Mouse (Mus musculus) brain, embryonic 18.5 days (tissue): Measurements from ENCODE around the gene 1700012B07Rik.

ENCODE experiments used
- DNase-seq: peaks from one replicate; pipeline ENCODE4 v3.0.0-alpha.2; 2012; ENCODE audit warnings: low read depth, low spot score

The 1700012B07Rik gene

DNA sequence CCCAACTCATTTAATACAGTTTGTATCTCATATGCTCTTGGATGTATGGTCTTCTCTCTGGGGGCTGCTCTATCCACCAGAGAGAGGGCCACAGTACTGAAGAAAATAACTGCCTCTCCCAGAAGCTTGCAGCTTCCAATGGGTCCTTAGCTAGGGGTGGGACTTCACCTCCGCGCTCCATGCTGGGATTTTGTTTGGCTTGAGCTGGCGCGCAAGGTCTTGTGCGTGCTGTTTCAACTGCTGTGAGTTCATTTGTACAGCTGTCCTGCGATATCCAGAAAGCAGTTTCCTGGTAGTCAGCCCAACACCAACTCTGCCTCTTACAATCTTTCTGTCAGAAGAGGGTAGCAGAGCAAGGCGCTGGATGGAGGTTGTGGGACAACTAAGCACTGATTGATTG is 18.5 kb upstream of the 1700012B07Rik start:
- DNase-seq, result no peak

DNA sequence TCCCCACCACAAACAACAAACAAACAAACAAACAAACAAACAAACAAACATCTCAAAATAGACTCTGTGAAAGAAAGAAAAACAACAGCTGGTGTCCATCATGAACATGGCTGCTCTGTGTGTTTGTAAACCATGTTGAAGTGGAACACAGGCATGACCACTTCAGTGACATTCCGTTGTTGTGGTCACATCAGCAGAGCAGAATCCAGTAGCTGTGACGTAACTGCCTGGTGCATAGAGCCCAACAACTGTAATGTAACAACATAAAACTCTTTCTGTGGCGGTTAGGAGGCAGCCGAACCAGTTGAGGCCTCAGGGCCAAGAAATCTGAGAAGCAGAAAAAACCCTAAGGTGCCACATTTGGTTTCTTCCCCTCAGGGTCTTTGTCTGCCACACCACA is 17.8 kb upstream of the 1700012B07Rik start:
- no peak for DNase-seq

DNA sequence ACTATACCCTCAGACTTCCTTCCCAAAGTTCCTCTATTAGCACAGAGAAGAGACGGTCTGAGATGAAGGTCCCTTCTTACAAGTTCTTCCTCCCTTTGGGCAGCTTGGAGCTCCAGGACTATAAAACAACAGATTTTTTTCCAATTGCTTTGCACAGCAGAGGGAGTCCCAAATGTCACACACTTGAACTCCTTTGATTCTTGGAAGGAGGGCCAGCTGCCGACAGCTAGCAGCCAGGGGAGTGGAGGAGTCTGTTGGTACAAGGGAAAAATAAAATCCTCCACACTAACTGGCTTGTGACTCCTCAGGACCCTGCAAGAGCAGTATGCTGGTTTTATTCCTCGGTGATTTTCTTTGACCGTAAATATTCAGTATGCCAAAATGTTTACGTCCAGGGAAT is 16.6 kb upstream of the 1700012B07Rik start:
- no peak for DNase-seq

DNA sequence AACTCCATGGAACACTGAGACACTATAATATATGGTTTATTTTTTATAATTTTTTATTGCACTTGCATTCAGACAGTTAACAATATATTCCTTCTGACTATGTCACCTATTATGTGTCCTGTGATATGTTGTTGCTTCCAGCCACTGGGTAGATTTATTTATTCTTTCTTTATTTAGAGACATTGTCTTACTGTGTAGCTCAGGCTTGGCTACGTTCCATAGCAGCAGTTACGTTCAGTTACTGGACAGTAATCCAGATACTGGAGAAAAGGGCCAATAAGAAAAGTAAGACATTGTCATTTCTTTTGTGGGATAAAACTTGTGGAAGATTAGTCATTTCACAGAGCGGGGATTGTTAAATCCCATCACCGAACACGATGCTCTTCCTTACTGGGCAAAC is 2.5 kb upstream of the 1700012B07Rik start:
- DNase-seq, result no peak

DNA sequence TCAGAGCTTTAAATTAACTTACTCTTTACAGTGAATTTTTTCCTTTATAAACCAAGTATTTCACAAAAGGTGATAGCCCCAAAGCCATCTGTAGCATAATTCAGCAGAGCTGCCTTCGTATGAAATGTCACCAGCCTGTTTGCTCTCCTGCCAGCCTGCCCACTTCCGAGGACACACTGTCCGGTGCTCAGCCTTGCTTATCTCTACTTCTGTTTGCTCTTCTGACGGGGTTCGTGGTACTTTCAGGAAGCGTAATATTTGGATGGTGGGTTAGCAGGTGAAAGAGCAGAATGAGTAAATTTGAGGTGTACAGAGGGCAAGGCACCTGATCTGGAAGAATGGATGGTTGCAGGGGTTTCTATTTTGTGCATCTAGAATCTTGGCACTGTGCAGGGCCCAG is 5.6 kb downstream of the 1700012B07Rik start:
- no peak for DNase-seq

DNA sequence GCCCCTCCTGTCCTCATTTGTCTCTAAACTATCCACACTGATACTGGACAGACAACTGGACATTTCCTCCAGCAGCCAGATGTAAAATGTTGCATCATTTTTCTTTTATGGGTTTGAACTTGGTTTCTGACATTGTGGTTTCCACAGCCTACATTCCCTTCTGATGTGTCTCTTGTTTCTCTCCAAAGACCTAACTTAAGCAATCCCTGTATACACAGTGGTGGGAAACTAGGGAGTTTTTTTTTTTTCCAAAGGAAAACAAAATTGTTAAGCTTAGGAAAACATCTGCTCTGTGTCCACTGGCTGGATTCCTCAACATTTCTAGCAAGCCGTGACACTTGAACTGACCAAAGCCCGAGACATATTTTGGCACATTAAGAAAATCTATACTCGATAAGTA is 10.4 kb downstream of the 1700012B07Rik start:
- no peak for DNase-seq

DNA sequence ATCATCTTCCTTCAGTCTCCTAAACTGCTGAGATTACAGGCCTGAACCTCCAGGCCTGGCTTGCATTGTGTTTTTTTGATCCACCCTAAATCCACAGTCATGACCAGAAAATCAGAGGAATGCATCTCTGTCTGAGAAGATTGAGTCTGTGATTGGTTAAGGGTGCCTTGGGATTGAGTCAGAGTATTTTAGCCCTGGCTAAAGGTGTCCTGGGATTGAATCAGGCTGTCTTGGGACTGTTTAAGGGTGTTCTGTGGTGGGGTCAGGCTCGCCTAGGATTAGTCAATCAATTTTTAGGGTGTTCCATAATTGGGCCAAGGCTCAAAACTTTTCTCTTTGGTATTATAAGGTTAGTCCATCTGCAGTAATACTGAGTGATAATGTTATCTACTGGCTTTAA is 10.9 kb downstream of the 1700012B07Rik start:
- no peak for DNase-seq

DNA sequence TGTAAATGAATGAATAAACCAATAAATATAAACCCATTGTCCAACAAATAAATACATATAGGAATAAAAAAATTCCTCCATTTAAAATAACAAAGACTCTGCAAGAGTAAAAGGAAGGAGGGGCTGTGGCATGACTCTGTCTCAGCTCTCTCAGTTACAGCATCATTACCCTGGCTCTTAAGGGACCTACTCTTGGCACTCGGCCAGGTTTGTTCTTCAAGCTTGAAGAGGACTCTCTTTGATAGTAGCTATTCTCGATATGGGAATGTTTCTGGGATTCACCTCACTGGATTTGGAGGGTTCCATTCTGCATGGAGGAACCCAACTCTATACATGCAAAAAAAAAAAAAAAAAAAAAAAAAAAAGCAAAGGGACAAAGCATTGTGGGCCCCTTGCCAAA is 16.1 kb downstream of the 1700012B07Rik start:
- no peak for DNase-seq

DNA sequence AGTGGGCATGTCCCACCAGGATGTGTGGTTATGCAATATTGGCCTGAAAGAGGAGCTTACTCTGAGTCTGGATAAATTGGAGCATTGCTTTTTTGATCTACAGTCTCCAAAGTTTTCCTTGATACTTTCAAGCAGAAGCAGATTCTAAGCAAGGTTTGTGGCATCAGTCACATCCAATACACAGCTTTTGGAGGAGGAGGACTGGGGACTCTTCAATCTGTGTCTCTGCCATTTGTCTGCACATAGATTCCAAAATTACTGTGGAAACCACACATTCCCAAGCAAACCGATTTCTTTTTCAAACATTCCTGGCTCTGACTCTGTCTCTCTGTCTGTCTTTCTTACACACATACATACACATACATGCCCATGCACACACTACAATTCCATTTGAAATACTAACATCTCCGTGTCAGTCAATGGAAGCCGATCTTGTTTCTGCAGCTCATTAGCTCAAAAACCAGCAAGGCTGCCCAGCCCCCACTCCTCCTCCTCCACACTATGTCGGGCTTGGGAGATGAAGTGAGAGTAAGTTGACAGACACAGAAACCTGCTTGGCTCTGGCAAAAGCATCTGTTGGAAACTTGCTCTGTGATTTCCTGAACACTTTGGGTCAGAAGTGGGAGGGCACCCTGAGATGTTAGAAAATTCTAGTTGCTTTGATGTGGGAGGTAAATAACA is 18.5 kb downstream of the 1700012B07Rik start:
- no peak for DNase-seq

DNA sequence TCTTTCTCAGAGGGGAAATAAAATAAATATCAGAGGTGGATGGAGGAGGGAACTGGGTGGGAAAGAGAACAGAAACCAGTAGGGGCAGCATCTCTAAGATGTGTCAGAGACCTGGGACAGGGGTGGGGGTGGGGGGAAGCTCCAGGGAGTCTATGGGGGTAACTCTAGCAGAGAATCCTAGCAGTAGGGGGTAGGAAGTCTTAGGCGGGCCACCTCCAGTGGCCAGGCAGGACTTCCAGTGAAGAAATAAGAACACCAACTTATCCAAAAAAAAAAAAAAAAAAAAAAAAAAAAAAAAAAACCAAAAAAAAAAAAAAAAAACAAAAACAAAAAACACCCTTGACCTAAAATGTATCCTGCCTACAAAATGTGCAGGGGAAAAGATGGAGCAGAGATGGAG is 26.3 kb downstream of the 1700012B07Rik start:
- no peak for DNase-seq

DNA sequence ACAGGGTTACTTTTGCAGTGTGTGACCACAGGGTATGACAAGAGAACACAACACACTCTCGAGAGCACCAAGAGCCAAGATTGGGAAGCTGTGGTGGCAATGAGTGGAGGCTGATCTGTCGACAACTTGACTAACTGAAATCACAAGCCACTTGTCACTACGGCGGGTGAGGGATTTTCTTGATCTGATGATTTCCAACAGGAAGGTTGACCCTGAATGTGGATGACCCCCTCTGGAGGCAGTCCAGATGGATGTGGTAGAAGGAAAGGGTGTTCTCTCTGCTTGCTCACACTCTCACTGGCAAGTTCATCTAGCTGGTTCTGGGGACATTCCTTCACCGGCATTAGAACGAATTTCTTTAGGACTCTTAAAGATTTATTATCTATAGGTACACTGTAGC is 30.3 kb downstream of the 1700012B07Rik start:
- DNase-seq, result no peak

DNA sequence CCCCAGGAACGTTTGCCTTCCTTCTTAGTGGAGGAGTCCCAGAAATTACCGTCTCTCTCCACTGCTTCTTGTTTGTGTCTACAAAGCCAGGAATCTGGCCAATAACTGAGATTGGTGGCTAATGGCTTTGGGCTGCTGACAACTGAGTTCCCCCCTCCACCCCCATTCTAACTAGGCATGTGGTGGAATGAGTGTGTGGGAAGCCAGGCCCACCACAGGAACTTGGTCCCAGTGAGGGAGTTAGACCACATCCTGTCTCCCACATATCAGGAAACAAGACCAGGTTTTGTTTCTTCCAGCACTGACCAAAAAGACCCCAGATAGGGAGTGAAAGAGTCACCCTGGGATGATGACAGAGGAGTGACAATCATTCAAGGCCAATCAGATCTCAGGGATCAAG is 32.3 kb downstream of the 1700012B07Rik start:
- no peak for DNase-seq

DNA sequence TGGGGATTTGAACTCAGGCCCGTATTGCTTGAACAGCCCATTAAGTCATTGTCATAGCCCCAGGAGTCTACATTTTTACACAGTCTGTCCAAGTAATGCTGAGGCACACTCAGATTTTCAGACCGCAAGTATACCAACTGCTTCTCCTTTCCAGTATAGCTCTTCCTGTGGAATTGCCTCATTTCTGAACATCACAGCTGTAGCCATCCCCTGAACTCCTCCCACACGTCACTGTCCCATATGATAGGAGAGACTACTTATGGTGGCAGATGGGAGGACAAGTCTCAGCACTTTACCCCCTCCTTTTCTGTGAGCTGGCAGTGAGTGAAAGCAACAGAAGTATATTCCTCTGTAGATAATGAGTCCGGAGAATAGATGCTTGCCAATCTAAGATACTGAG is 34.3 kb downstream of the 1700012B07Rik start:
- DNase-seq, result no peak

DNA sequence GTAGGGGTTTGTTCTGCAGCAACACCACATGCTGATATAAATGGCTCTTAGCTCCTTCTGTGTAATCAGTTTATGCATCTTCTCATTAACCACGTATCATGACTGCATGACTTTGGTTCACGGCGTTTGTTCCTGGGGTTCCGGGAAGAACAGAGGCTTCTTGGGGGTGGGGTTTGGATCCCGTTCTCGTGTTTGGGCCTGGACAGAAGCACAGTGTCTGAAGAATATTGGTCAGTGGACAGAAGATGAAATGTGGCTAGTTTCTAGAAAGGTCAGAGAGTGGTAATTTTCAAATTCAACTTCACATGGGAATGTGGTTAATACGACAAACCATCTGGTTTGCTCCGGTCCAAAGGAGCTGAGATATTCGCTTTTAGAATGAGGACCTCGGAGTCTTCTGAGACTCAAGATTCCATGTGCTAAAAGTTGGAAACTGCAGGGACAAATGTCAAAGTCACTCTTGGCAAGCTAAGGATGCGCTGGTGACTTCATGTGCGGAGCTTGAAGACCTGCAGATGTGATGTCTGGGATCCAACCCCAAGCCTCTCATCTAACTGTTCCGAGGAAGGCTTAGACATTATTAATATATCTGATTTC is 35.3 kb downstream of the 1700012B07Rik start:
- no peak for DNase-seq

DNA sequence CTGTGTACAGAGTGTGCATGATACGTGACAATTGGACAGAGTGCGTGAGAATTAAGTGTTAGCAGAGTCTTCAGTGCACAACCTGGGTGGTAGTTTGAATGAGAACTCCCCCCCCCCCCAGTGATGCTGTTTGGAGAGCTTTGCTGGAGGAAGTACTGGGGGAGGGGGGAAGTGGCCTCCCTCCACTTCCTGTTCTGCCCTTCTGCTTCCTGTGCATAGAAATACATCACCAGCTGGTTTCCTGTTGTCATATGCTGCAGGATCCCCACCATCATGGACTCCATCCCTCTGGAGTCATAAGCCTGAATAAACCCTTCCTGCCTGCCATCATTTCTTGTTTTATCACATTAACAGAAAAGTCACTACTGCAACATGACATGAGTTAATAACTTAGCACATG is 35.9 kb downstream of the 1700012B07Rik start:
- DNase-seq, result no peak

DNA sequence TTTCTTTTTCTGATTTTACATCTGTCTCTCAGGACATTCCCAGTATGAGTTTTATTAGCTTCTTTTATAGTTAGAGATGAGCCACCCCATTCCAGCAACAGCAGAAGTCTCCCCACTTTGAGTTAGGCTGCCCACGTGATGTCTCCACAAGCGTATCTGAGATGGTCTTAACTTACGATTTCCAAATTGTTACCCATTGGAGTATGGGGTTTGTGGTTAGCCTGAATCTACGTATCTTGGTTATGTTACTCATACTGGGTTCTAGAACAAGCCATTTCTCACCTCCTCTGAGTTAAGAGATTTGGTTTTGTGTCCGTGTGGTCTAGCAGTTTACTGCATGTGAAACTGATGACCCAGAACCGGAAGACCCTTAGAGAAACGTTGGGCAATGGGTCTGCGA is 37.6 kb downstream of the 1700012B07Rik start:
- no peak for DNase-seq

DNA sequence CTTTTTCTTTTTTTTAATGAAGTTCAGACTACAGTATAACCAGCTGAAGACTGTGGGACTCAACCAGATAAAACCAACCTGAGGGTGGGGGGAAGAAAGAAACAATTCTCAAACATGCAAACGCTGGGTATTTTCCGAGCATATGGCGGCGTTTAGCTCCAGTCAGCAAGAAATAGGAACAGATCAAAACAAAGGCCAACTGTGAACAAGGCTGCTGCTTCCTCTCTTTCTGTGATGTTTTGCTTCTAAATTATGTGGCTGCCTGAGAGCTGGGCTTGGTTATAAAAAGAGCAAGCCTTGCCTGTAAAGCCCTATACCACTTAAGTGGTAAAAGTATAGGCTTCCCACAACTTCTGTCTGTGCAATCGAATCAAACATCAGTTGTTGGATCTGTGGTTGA is 42.5 kb downstream of the 1700012B07Rik start:
- DNase-seq, result no peak

DNA sequence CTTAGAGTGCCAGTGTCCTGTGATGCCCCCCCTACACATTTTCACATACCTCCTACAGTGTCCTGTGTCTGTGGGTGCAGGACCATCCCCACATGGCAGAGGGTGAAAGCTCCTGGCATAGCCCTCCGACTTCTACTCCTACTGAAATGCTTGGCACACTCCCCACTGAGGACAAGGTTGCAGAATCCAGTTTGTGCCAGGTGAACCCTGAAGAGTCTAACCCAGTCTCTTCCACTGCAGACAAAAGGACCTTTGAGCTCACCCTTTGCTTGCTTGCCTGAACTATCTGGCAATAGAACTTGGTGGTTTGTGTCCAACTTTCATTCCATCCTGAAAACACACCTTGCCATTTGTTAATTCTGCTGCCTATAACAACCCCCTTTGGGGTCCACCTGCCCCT is 56.5 kb downstream of the 1700012B07Rik start:
- no peak for DNase-seq

DNA sequence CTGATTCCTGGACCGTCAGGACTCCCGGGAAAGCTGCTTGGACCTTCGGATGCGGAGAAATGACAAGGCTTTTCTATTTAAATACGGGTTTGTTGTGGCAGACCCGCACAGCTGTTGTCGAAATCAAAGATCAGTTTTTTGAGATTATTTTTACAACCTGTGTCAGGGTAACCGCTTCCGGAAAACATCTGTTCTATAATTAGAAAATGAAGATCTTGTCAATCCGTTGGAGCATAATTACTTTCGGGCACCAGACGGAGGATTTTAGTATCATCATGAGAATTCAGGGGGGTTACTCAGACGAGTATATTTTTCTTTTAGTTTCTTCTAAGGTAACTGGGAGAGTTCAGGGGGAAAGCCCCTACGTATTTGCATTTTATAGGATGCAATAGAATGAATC is 57.7 kb downstream of the 1700012B07Rik start:
- no peak for DNase-seq

DNA sequence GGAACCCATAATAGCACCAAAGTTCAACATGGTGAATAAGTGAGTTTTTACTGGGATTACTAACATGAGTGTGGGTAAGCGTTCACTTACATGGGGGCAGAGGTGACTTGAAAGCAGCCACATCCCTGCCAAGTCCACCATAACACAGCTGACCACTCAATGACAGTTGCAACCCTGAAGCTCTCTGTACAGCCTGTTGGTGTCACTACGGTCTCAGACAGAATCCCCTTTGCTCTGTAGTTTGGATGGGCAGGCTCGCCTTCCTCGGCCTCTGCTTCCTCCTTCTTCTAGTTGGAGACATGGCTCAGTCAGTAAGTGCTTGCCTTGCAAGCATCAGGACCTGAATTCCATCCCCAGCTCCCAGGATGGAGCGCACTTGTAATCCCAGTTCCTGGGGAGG is 58.8 kb downstream of the 1700012B07Rik start:
- no peak for DNase-seq

DNA sequence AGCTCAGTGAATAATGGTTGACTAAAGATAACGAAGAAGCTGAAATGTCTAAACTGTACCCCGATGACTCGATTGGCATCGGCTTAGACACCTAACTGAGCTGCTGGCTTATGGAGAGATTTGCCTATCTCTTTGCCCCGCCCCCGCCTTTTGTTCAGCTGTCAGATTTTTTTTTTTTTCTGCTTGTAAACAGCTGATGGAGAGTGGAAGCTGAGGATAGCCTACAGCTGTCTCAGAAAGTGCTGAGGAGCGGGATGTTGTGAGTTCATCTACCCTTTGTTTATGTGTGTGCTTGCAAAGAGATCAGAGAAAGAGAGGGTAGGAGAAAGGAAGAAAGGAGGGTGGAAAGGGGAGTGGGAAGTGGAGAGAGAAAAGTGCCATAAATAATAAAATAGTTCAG is 67.8 kb downstream of the 1700012B07Rik start:
- DNase-seq, result no peak

DNA sequence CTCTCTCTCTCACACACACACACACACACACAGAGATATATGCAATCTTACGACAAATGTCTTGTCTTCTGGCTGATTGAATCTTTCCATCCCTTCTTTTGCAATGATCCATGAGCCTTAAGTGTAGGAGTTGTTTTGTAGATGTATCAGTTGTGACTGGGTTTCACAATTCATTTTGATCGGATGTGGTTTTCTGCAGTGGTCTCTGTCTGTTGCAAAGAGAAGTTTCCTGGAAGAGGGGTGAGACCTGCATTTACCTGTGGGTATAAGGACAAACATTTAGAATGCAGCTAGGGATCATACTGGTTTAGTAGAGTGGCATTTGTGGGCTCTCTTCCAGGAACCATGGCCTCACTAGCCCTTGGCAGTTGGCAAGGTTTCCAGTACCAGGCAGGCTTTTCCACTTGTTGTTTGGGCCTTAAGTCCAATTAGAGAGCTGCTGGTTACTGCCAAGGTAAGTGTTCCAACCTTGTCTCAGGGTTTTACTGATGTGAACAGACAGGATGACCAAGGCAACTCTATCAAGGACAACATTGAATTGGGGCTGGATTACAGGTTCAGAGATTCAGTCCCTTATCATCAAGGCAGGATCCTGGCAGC is 69.1 kb downstream of the 1700012B07Rik start:
- no peak for DNase-seq

DNA sequence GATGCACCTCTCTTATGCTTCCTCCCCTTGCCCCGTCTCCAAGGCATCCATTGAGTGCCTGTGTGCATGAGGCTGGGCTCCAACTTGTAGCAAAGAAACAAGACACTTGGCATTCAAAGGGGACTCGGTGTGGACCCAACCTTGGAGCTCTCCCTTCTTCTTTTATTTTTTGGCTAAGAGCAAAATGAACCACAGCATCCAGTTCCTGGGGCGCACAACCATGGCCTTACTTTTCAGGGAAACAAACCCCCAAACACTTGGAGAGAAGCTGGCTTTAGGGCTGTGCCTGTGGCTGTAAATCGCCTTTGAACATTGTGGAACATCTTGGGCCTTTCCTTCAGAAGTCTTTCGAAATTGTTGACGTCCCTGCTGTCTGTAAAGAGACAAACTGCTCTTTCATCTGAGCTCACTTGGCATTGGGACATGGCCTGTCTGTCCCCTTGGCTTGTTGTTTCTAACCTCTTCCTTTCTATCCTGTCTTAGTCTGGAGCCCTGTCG is 73.7 kb downstream of the 1700012B07Rik start:
- DNase-seq, result peak; percentile 20
